Mouse (Mus musculus) liver, postnatal 0 days (tissue): ENCODE measurements around the gene Lgr6. TPM values are rescaled to one million over a fixed set of nuclear protein-coding genes. Genes with fewer than 3 reads are reported as not detected.
"Not testable (repeated sequence)": the region's sequence is repeated elsewhere in the genome, so short reads cannot be mapped to it uniquely, and the experiment has no call there.

Experiments
- ATAC-seq: fragments of 200-750 bp; cut with Nextera tagmentation; 2 replicates; pipeline ENCODE4 v1.8.0; 2017; ENCODE audit warnings: mild to moderate bottlenecking, moderate library complexity
- DNase-seq: peaks from one replicate; pipeline ENCODE4 v3.0.0-alpha.2; 2016
- H3K27ac ChIP-seq: fragments of 300-500 bp; sonication (generic); 2 replicates; pipeline ENCODE4 v1.5.1; 2014; ENCODE audit warnings: antibody characterized with exemption, moderate library complexity, mild to moderate bottlenecking, low read depth
- H3K27me3 ChIP-seq: fragments of 300-500 bp; sonication (generic); 2 replicates; pipeline ENCODE4 v1.6.1; 2014; ENCODE audit warnings: low read length, control low read depth, mixed read lengths; ENCODE audit not compliant: insufficient read depth
- H3K36me3 ChIP-seq: fragments of 300-500 bp; sonication (generic); replicated peaks from 2 replicates; pipeline ENCODE4 v1.6.1; 2014; ENCODE audit warnings: mild to moderate bottlenecking, control low read depth, low read length, moderate library complexity, mixed read lengths; ENCODE audit not compliant: insufficient read depth
- H3K4me1 ChIP-seq: fragments of 300-500 bp; sonication (generic); 2 replicates; pipeline ENCODE4 v1.6.1; 2014; ENCODE audit warnings: antibody characterized with exemption, mild to moderate bottlenecking, control low read depth; ENCODE audit not compliant: insufficient read depth
- H3K4me2 ChIP-seq: fragments of 300-500 bp; sonication (generic); 2 replicates; pipeline ENCODE4 v1.6.1; 2014; ENCODE audit warnings: low read depth, mild to moderate bottlenecking, low read length, moderate library complexity, mixed read lengths
- H3K4me3 ChIP-seq: fragments of 300-500 bp; sonication (generic); 2 replicates; pipeline ENCODE4 v1.5.1; 2014; ENCODE audit warnings: low read depth, low read length
- H3K9ac ChIP-seq: fragments of 300-500 bp; sonication (generic); replicated peaks from 2 replicates; pipeline ENCODE4 v1.6.1; 2014; ENCODE audit warnings: mild to moderate bottlenecking, moderate library complexity
- H3K9me3 ChIP-seq: fragments of 300-500 bp; sonication (generic); 2 replicates; pipeline ENCODE4 v1.6.1; 2016; ENCODE audit warnings: mild to moderate bottlenecking, control low read depth, low read length, mixed read lengths
- CTCF ChIP-seq: sonication (generic); IDR thresholded peaks from 2 replicates; pipeline ENCODE4 v1.5.1; 2016; ENCODE audit warnings: antibody characterized with exemption, low read depth
- EP300 ChIP-seq: IDR thresholded peaks from 2 replicates; pipeline ENCODE4 v1.6.1; 2016; ENCODE audit warnings: antibody characterized with exemption, low read depth, mild to moderate bottlenecking
- WGBS: fragments of 180-500 bp; shearing (Covaris S2); extraction: QIAGEN DNeasy Blood & Tissue Kit; methylation state at CpG from one replicate; pipeline ENCODE4 v1.1.7; 2014; ENCODE audit not compliant: insufficient replicate concordance; 5-methylcytosine and 5-hydroxymethylcytosine counted together
- polyA plus RNA-seq: library from polyadenylated mRNA; unstranded; fragments of >200 nt; fragmentation: Nextera tagmentation; extraction: Ambion mirVana; gene quantifications from 2 replicates; pipeline ENCODE4 v1.2.1, GENCODE M21; 2015

Lgr6 gene
- polyA plus RNA-seq, 1 experiment from 2014 or later, result 0.32 TPM

- Histone ChIP-seq H3K27ac (no peak overlapping the region), H3K4me2 (no peak overlapping the region), H3K27me3 (no peaks in the 10 kb centered on the region), H3K4me3 (no peak overlapping the region), H3K4me1 (0 out of 2 replicates have a peak, but pooled peaks cover 2% of the 10 kb centered on the region), H3K9me3 (no peaks in the 10 kb centered on the region), H3K9ac (no peak overlapping the region), H3K36me3 (no peaks in the 10 kb centered on the region)
- ATAC-seq (no peak), DNase-seq (no peak)
- WGBS, result 65% methylated on average over 8 of the region's 8 CpGs
- TF ChIP-seq CTCF (no peak), EP300 (no peak)
Observed at GRCm38 (mm10) chr1:135124573-135125363, 19.7 kb upstream of the Lgr6 start.

DNA sequence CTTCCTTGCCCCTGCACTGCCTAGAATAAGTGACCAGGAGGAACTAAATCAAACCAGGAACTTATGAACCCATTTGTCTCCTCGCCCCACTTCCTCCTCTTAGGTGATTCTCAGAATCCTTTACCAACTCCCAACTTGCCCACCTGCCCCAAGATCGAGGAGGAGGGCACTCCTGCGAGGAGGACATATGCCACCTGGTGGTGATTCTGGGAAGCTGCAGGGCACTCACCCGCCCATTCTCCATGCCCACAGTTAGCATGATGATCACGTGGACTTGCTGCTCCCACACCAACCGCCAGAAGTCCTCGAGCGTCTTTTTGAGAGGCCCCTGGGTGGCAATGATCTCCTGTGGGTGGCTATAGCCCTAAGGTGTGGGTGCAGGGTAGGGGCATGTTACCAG is 7.6 kb upstream of the Lgr6 start:
- DNase-seq, result peak; percentile 65
- no peak for TF ChIP-seq EP300
- peak; percentile 93 for TF ChIP-seq CTCF
- peak; percentile 55; the same call in 1 of the 2 replicates for ATAC-seq
- H3K4me1 ChIP-seq, result no peaks in the 10 kb centered on the region
- no peaks in the 10 kb centered on the region for H3K36me3 ChIP-seq
- WGBS, result 3% methylated on average over 8 of the region's 8 CpGs
- no peak overlapping the region for H3K27ac ChIP-seq
- H3K27me3 ChIP-seq, result no peaks in the 10 kb centered on the region
- H3K4me2 ChIP-seq, result no peak overlapping the region
- H3K9me3 ChIP-seq, result no peaks in the 10 kb centered on the region
- no peak overlapping the region for H3K4me3 ChIP-seq
- H3K9ac ChIP-seq, result no peak overlapping the region

GRCm38 (mm10) chr1:135111271-135111670 is 6.2 kb upstream of the Lgr6 start:
- H3K4me1 ChIP-seq, H3K27ac ChIP-seq, H3K36me3 ChIP-seq, DNase-seq, H3K9me3 ChIP-seq, ATAC-seq, H3K4me3 ChIP-seq, H3K4me2 ChIP-seq, H3K27me3 ChIP-seq, H3K9ac ChIP-seq: not testable (repeated sequence)
- WGBS, result 40% methylated on average over 4 of the region's 5 CpGs

DNA sequence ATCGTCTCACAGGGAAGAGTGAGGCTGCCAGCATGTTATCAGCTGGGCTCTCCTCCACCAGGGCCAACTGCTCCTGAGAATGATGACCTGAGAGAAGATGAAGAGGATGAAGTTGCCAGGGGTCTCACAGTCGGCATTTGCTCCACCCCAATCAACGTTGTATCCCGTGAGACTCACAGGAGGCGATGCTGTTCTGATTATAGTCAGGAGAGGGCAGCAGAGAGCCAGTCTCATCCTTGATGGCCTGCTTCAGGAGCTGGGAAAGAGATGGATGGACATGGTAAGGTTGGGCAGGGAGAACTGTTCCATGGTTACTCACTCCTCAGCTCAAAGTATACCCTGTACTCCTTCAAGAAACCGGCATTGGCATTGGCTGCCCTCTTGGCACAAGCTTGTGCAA is 5.0 kb upstream of the Lgr6 start:
- DNase-seq, result peak; percentile 76
- TF ChIP-seq EP300 (no peak), CTCF (peak; percentile 91)

DNA sequence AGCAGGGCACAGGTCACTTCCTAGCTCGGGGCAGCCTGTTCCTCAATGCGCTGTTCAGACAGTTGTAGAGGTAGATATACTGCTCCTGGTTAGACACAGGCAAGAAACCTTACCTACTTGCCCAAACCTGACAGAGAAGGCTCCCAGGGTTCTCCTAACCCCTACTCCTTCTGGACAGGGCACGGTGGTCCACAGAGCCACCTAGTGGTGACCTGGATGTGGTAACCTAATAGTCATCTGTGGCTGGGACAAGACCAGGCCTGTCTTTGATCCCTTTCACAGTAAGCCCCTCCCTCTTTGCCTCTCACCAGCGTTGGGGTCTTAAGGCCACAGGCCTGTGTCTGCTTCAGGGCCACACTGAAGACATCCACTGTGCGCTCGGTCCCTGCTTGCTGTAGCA is 3.5 kb upstream of the Lgr6 start:
- H3K27ac ChIP-seq, result no peak overlapping the region
- H3K36me3 ChIP-seq, result no peaks in the 10 kb centered on the region
- H3K4me2 ChIP-seq, result no peak overlapping the region
- H3K4me3 ChIP-seq, result no peak overlapping the region
- H3K9me3 ChIP-seq, result no peaks in the 10 kb centered on the region
- WGBS, result 35% methylated on average over 6 of the region's 6 CpGs
- H3K4me1 ChIP-seq, result 0 out of 2 replicates have a peak, but pooled peaks cover 2% of the 10 kb centered on the region
- ATAC-seq (no peak), DNase-seq (peak; percentile 49)
- peaks cover 32% of the 10 kb centered on the region for H3K27me3 ChIP-seq
- TF ChIP-seq CTCF (peak; percentile 80), EP300 (no peak)
- no peak overlapping the region for H3K9ac ChIP-seq

More for the DNA sequence above, 5.0 kb upstream of the Lgr6 start:
- H3K4me1 ChIP-seq, result 0 out of 2 replicates have a peak, but pooled peaks cover 2% of the 10 kb centered on the region
- no peaks in the 10 kb centered on the region for H3K36me3 ChIP-seq
- H3K9me3 ChIP-seq, result no peaks in the 10 kb centered on the region
- WGBS, result 15% methylated on average over 6 of the region's 6 CpGs
- no peak overlapping the region for H3K27ac ChIP-seq
- no peak overlapping the region for H3K4me2 ChIP-seq
- H3K27me3 ChIP-seq, result peaks cover 17% of the 10 kb centered on the region
- ATAC-seq, result no peak
- no peak overlapping the region for H3K9ac ChIP-seq
- H3K4me3 ChIP-seq, result no peak overlapping the region

DNA sequence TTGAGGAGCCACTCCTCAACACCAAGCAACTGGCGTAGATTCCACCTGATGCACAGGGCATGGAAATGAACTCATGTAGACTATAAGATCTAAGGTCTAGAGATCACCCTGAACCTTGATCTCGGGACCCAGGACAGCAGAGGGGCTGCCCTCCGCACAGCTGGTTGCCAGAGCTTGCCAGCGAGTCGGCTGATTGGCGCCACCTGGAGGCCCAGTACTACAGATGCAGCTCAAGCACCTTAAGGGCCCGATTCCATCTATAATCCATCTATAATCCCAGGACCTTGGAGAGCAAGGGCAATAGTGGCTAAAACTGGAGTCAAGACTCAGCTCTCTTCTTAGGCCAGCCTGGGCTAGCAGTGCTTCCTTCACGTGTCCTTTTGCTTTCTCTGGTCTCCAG is 875 bp upstream of the Lgr6 start:
- peak; percentile 77 for DNase-seq
- Histone ChIP-seq H3K4me1 (0 out of 2 replicates have a peak, but pooled peaks cover 2% of the 10 kb centered on the region), H3K36me3 (no peaks in the 10 kb centered on the region), H3K4me2 (no peak overlapping the region), H3K27me3 (peaks cover 55% of the 10 kb centered on the region), H3K4me3 (no peak overlapping the region), H3K27ac (no peak overlapping the region), H3K9me3 (no peaks in the 10 kb centered on the region), H3K9ac (no peak overlapping the region)
- WGBS, result 2% methylated on average over 8 of the region's 8 CpGs
- TF ChIP-seq EP300 (no peak), CTCF (peak; percentile 85)
- ATAC-seq, result peak; percentile 36; the same call in 1 of the 2 replicates
